Mouse (Mus musculus) gastrocnemius, adult 18-20 months (tissue): ENCODE measurements around the gene Zfp609. TPM values are rescaled to one million over a fixed set of nuclear protein-coding genes. Genes with fewer than 3 reads are reported as not detected.
"Not testable (repeated sequence)": the region's sequence is repeated elsewhere in the genome, so short reads cannot be mapped to it uniquely, and the experiment has no call there.

ENCODE experiments used
- DNase-seq: peaks from one replicate; pipeline ENCODE4 v3.0.0; 2021; ENCODE audit warnings: low spot score
- total RNA-seq, 2 experiments: library from RNA; stranded (reverse); gene quantifications; 2 replicates each; pipeline ENCODE4 v1.2.3; 2021

The Zfp609 gene
- total RNA-seq, 2 experiments from 2014 or later: 15.7 to 16.2 TPM

DNA sequence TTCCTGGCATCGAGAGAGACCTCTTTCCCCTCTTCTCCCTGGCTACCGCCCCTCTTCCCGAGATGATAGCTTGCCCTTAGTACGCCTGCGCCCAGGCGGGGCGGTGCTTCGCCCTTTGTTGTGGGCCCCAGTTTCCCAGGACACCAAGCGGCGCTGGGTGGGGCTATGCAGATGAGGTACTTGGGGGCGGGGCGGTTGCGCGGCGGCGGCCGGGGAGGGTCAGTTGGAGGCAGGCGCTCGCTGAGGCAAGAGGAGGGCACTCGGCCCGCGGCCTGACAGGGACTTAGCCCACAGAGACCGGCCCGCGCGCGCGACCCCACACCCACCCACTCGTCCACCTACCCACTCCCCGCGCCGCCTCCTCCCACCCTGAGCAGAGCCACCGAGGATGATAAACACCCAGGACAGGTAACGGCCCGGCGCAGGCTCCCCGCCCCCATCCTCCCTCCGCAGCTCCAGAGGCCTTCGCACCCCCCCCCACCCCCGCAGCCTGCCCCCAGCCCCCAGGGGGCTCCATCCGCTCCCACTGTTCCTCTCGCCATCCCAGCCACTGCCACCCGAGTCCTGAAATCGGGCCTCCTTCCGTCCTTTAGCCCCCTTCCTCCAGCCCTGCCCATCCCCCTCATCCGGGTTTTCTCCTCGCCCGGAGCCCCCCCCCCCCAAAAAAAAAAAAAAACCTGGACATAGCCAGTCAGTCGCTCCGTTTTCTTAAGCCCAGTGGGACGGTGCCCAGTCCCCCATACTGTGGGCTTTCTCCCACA, 150.8 kb downstream of the Zfp609 start:
- peak; percentile 97 for DNase-seq

DNA sequence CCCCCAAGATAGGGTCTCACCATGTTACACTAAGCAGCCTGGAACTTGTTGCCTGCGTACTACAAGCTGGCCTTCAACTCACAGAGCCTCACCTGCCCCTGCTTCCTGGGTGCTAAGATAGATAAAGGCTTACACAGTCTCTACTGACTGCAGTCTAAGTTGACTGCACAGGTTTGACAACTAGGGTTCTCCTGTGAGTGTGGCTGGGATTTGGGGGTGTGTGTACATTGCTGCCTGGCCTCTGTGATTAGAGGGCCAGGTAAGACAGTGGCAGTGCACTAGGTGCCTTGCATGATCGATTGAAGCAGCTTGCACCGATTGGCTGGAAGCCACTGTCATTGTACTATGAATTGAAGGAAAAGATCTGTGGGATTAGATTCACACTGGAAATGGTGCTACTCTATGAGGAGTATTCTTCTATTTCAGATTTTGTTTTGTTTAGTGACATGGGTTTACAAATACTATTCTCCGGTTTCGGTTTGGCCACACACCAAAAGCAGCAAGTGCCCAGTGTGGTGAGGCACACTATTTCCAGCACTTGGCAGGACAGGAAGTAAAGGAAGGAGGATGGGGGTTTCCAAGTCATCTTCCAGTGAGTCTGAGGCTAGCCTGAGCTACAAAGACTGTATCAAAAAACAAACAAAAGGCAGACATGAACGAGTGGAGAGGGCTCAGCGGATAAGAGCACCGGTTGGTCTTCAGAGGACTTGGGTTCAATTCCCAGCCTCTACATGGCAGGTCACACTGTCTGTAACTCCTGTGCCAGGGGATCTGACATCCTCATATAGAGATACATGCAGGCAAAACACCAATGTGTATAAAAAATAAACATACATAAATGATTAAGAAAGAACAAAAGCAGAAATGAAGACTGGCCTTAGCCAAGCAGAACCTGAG, 151.7 kb downstream of the Zfp609 start:
- peak; percentile 38 for DNase-seq

DNA sequence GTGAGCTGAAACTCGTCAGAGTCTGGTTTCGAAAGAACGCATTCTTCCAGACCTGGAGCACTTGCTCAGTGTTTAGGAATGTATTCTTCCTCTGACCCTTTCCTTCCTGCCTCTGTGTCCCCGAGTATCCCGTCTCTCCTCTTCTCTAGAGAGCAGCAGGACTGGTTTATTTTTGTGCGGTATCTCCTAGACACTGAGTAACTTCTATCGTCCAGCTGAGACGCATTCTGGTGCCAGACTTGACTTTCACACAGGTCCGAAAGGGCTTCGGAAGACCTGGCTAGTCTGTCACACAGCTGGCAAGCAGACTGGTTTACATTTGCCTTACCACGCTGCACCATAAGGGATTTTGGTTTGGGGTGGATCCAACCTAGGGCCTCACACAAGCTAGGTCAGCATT, 154.4 kb downstream of the Zfp609 start:
- no peak for DNase-seq

DNA sequence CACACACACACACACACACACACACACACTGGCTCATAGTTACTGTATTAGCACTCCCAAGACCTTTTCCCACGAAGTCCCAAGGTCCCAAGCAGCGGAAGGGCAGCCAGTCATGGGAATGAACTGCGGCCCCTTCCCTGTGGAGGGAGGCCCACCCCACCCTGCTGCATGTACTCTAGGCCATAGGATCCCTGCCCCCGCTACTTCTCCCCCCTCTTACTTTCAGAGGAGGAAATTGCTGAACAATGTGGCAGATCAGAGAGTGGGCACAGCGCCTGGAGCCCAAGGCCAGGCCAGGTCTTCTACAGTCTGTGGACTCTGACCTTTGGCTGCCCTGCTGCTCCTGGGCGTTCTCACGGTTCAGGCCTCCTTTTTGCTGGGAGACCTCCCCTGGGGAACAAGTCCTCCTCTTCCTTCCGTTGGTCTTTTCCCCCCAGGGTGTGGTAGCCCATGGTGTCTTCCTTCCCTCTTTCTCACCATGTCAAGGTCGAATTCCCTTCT, 155.9 kb downstream of the Zfp609 start:
- peak; percentile 50 for DNase-seq

DNA sequence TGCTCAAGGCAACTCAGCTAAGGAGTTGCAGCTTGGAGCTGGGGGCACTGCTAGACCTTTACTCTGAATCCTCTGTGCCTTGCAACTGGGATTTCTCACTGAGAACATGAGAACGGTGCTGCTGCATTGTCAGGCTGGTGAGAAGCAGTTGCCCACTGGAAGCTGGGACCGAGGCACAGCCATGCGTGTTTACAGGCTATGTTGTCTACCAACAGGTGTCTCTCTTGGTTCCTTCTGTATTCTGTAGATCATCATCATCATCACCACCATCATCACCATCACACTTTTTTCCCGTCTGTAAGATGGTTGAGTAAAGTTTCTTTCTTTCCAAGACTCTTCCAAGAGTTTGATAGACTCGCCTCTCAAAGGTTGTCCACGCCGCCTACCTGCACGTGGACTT, 159.7 kb downstream of the Zfp609 start, which contains the start of gene Oaz2:
Gene Oaz2, plus strand, starts transcription at position 301 of the 400 bp plus-strand sequence.
- DNase-seq: no peak

DNA sequence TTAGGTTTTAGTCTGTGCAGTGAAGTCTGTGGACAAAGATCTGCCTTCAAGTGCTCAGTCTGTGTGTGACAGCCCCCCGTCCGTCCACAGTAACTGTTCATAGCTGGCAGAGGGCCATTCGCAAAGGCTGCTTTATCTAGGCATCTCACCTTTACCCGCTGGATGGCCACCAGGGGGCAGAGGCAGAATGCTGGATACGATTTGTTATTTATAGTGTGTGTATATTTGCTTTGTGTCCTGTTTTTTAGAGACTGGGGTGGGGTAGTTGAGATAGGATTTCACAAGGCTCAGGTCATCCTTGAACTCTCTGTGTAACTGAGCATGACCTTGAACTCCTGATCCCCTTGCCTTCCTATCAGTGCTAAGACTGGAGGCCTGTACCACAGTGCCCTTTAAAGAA, 161.3 kb downstream of the Zfp609 start:
- DNase-seq: peak; percentile 77

DNA sequence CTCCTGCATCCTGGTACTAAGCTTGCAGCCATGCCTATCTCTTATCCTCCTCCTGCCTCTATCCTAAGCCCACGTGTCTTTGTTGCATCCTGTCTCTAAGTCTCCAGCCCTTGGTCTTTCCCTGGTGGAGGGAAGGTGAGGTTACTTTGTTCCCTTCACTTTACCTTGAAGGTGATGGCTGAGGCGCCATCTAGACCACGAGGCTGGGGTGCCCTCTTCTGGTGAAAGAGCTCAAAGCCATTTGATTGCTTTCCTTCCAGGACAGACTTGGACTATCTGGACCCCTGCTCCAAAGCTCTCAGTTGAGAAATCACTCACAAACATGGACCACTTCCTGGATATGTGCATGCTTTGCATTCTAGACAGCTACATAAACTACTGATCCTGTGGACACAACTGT, 163.2 kb downstream of the Zfp609 start:
- DNase-seq: peak; percentile 49

DNA sequence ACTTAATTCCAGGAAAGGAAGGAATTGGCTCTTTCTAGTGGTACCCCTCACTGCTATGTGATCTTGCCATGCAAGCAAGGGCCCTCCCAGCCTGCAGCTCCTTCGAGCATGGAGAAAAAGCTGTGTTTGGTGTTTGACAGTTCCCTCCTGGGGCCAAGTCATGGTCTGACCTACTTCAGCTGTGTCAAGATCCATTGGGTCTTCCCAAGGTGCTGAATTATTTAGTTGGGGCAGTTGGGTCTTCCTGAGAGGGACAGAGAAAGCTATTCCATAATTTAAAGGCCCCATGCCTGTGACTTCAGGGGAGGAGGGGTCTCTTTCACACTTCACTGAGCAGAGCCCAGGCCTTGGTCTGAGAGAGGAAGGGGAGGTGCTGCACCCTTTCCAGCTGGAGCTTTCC, 165.9 kb downstream of the Zfp609 start:
- DNase-seq: no peak

DNA sequence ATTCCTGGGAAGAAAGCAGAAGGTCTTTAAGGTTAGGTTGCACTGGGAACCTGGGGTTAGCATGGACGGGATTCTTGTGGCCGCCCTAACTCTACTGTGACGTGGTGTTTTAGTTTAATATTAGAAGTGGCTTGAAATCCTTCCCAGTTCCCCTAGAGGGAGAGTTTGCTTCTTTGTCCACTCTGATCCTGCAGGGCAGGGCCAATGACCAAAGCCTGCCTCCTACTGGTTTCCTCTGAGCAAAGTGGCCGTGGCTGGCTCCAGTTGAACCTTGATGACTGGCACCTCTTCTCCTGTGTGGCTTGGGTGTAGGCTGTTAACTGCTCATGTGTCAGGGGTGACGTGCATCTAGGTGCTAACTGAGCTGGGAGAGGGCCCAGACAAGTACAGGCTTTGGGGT, 166.3 kb downstream of the Zfp609 start:
- no peak for DNase-seq

DNA sequence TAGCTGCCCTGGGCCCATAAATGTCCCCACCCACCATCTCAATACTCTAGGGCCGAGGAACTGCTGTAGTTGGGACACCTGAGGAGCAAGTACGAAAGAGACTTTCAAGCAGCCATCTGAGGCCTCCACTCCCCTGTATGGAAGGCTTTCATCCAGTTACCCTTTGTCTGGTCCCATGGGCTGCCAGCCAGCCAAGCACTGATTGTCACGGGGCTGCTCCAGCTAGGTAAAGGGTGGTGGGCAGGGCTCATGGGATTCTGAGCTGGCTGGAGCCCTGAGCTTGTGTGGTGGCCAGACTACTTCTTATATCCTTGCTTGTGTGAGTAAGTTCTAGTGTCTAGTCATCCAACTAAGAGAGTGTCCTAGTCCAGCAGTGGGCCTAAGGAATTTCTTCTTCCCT, 170.1 kb downstream of the Zfp609 start:
- no peak for DNase-seq

DNA sequence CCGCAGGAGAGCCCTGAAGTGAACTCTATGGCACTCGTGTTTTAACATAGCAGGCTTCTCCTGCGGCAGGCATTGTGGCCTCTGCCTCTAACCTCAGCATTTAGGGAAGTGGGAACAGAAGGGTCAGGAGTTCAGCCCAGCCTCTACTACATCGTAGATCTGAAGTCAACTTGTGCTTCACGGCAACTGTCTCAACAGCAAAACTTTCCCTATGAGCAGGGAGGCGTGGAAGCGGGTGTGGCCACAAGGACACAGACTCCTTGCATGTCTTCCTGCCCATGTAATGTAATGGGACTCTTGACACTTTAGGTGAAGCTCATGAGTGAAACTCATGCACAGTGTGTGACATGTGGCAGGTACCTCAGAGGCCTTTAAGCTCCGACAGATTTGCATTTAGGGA, 171.8 kb downstream of the Zfp609 start:
- no peak for DNase-seq

DNA sequence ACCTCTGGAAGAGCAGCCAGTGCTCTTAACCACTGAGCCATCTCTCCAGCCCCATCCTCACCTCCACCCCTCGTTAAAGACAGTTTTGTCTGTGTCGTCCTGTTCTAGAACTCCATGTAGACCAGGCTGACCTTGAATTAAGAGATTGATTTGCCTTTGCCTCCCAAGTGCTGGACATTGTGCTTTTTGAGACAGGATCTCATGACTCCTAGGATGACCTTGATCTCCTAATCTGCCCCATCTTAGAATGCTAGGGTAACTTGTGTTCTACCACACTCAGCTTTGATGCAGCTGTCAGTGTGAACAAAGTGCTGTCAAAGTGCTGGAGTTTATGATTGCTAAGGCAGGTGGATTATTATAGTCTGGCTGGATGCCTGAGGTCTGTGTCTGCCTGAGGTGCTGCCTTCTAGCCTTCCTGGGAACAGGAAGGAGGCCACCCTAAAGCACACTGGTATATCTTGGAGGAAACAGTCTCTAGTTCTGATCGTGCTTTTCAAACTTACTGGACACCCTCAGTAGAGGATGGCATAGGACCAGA, 172.6 kb downstream of the Zfp609 start:
- DNase-seq: no peak

DNA sequence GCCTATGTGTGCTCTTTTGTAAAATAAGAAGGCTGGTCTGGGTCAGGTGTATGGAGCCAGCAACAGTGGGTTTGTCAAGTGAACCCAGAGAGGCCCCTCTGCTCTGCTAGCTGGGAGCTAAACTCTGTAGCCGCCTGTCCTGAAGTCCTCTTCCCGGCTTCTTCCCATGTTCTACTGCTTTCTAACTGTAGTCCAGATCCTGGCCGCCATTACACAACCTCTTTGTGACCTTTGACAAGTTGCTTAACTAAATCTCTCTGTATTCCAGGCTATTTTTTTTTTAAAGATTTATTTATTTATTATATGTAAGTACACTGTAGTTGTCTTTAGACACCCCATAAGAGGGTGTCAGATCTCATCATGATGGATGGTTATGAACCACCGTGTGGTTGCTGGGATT, 173.6 kb downstream of the Zfp609 start:
- no peak for DNase-seq

DNA sequence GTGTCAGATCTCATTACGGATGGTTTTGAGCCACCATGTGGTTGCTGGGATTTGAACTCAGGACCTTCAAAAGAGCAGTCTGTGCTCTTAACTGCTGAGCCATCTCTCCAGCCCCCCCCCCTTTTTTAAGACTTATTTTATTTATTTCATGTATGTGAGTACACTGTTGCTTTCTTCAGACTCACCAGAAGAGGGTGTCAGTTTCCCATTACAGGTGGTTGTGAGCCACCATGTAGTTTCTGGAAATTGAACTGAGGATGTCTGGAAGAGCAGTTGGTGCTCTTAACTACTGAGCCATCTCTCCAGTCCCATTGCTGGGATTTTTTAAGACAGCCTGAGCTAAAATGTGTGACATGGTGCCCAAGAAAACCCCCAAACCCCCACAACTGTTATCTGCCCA, 175.4 kb downstream of the Zfp609 start:
- not testable (repeated sequence) for DNase-seq

DNA sequence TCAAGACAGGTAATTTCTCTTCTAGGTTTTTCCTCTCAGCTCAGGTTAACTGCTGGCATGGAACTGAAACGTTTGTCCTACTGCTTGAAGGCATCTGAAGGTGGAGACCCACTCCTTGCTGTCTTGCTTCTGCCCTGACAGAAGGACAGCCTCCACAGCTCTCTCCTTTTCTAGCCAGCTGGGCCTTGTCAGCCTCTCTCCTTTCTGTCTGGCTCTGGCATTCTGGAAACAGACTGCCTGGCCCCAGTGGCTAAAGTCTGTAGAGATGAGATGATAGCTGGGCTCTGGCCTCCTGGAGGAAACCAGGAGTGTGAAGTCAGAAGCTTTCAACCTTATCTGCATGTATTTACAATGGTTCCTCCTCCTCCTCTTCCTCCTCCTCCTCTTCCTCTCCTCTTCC, 177.4 kb downstream of the Zfp609 start:
- DNase-seq: no peak

DNA sequence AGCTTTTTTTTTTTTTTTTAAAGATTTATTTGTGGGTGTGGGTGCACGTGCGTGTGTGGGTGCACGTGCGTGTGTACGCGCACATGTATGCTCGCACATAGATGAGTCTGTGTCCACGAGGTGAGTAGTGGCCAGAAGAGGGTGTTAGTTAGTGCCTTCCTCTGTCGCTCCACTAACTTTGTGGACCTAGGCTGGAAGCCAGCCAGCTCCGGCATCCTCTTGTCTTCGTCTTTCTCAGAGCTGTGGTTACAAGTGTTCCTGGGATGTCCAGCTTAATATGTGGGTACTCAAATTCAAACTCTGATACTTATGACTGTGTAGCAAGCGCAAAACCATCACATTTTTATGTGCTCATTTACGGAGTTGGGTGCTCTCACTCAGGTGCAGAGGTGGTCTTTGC, 178.6 kb downstream of the Zfp609 start:
- no peak for DNase-seq

DNA sequence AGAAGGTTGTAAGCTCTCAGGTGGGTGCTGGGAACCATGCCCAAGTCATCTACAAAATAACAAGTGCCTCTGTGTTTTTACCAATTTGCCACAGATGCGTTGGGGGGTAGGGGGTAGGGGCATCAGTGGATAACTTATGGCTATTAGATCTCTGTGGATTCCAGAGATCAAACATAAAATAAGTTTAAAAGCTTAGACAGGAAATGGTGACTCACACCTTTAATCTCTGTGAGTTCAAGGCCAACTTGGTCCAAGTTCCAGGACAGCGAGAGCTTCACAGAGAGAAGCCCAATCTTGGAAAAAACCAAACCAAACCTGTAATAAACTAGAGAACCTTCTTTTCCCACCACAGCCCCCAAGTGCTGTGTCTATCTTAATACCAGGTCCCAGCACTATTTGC, 180.6 kb downstream of the Zfp609 start:
- DNase-seq: no peak

DNA sequence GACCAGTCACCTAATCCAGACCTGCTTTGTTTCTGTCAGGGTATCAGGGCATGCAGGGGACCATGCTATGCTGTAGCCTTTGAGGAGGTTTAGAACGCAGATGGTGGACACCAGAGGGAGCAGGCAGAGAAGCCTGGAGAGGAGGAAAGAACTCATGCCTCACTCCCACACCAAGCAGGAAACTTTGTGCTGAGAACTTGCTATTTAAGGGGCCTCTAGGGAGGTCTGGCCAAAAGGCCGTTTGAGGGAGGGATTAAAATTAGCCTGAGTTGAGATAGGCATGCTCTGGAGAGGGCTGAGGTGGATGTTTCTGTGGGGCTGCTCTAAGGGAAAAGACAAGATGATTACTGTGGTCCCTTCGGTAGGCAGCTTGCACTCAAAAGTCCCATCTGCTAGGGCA, 181.4 kb downstream of the Zfp609 start:
- peak; percentile 12 for DNase-seq

DNA sequence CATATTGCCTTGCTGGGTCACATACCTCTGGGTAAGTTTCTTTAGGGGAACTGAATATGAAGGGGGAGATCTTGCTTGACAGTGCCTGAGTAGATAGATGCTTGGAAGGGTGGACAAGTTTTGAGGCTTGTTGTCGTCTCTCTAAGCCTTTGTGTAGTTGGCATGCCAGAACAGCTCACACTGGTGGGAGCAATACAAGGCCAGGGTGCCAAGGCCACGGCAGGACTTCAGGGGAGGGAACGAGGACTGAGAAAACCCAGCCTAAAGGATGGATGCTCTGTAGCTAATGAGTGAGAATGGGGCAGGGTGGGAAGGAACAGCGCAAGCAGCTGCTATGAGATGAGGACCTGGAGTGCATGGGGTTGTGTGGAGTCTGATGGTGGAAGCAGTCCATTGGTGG, 182.4 kb downstream of the Zfp609 start:
- no peak for DNase-seq

DNA sequence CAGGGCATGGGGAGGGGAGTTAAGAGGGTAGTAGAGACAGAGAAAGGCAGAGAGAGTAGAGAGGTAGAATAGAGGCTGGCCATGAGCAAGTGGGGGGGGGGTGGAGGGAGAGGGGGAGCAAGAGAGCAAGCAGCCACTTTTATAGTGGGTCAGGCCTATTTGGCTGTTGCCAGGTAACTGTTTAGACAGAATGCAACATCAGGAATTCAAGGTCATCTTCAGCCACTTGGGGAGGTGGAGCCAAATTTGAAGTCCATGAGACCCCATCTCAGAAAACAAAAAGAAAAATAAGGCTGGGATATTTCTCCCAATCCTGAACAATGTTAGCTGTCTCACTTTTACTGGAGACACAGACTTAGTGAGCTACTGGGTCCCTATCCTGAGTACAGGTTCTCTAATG, 184.8 kb downstream of the Zfp609 start:
- no peak for DNase-seq
